Mouse (Mus musculus): ENCODE data around the gene Wbp11.

GRCm38 (mm10) chr6:136855183-136855582 lies 27.1 kb upstream of the Wbp11 start:
- TF ChIP-seq CTCF (conservative IDR thresholded peaks at IDR 0.05; ENCODE audit: insufficient read depth, insufficient read length, low read depth, low read length) (no peak), POLR2A (IDR thresholded peaks at IDR 0.05; ENCODE audit: low read depth, low read length) (no peak)

Data from kidney, adult 2 months (tissue).